Mouse (Mus musculus): ENCODE data around the gene Gm2001.
"Not testable (repeated sequence)": the region's sequence is repeated elsewhere in the genome, so short reads cannot be mapped to it uniquely, and the experiment has no call there.

DNA sequence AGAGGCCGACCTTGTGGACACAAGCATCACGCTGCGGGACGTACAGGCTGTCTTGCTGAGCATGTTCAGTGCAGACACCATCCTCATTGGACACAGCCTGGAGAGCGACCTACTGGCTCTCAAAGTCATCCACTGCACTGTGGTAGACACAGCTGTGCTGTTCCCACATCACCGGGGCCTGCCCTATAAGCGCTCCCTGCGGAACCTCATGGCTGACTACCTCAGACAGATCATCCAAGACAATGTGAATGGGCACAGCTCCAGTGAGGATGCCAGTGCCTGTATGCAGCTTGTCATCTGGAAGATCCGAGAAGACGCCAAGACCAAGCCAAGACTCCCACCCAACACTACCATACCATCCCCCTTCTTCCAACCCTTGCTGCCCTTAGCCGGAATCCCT is 21.5 kb upstream of the Gm2001 start:
- TF ChIP-seq CTCF (IDR thresholded peaks at IDR 0.05; ENCODE audit: low read depth, low read length); POLR2AphosphoS5 (IDR thresholded peaks at IDR 0.05; ENCODE audit: insufficient replicate concordance, low read depth, low read length); GATA2 (IDR thresholded peaks at IDR 0.05; ENCODE audit: borderline replicate concordance, low read depth, low read length); TAL1 (conservative IDR thresholded peaks at IDR 0.05; ENCODE audit: low read depth, low read length); GATA1 (IDR thresholded peaks at IDR 0.05; ENCODE audit: borderline replicate concordance, low read length): not testable (repeated sequence)

Data from G1E (cell line).